Mouse (Mus musculus): ENCODE results near the gene Gm11627.

GRCm38 (mm10) chr11:102567723-102568122, 11.5 kb downstream of the Gm11627 start:
- TF ChIP-seq POLR2A (IDR thresholded peaks at IDR 0.05; ENCODE audit: borderline replicate concordance, control insufficient read depth, low read depth, low read length) (no peak), CTCF (IDR thresholded peaks at IDR 0.05; ENCODE audit: control insufficient read depth, insufficient read depth, low read length) (no peak)
